Mouse (Mus musculus): ENCODE measurements around the gene Zfp385b. TPM values are rescaled to one million over a fixed set of nuclear protein-coding genes. Genes with fewer than 3 reads are reported as not detected.

Gene Zfp385b
- total RNA-seq, 2 experiments from 2014 or later = 7.0 to 7.6 TPM

GRCm38 (mm10) chr2:77703080-77703479 is 116.4 kb downstream of the Zfp385b start:
- no peak for DNase-seq

- DNase-seq = no peak
Observed at GRCm38 (mm10) chr2:77691174-77691573, 128.3 kb downstream of the Zfp385b start.

- DNase-seq = no peak
Observed at GRCm38 (mm10) chr2:77690316-77690715, 129.1 kb downstream of the Zfp385b start.

DNA sequence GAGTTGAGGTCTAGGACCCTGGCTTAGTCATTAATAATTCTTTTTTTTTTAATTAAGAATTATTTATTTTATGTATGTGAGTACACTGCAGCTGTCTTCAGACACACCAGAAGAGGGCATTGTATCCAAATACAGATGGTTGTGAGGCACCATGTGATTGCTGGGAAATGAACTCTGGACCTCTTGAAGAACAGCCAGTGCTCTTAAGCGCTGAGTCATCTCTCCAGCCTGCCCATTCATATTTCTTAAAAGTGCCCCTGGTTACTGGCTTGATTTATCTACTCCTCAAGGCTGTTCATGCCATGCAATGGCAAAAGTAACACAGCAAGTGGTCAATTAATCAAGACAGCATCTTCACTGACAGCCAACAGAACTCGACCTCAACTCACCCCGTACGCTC is 130.8 kb downstream of the Zfp385b start:
- DNase-seq = no peak

DNA sequence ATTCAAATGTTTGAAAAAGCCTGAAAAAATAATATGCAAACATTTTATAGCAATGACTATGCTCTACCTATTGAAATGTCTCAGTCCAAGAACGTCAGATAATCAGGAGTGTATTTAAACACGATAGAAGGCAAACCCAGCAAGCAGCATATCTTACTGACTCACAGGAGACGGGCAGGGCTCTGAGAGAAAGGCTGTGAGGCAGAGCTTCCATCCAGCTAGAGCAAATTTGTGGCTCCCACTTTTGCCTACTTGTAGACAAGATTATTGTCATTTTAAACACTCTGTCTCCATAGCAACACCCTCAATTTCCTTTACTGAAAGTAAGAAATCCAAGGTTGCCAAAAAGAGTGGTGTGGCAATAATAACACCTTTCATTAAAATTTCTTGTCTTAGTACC is 135.4 kb downstream of the Zfp385b start:
- DNase-seq = no peak

GRCm38 (mm10) chr2:77682205-77682604 is 137.2 kb downstream of the Zfp385b start:
- no peak for DNase-seq

DNA sequence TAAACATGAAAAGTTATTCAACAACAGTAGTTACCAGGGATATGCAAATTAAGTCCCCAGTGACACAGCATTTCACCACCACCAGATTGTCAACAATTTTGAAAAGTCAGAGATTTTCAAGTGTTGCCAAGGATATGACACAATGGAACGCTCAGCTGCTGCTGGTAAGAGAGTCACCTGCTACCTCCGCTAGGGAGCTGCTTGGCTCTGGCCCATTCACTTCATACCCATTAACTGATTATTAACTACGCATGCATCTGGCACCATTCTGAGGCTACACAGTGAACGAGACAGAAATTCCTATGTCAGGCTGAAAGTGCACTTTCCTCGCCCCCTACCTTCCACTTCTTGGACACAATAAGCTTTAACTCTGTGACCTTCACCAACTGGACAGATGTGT is 137.7 kb downstream of the Zfp385b start:
- DNase-seq = no peak

GRCm38 (mm10) chr2:77673770-77674169 is 145.7 kb downstream of the Zfp385b start:
- DNase-seq = no peak

- no peak for DNase-seq
Observed at GRCm38 (mm10) chr2:77672215-77672905, 147.1 kb downstream of the Zfp385b start.

- DNase-seq = no peak
Observed at GRCm38 (mm10) chr2:77662171-77662570, 157.3 kb downstream of the Zfp385b start.

GRCm38 (mm10) chr2:77653686-77654085 is 165.8 kb downstream of the Zfp385b start:
- DNase-seq = no peak

DNA sequence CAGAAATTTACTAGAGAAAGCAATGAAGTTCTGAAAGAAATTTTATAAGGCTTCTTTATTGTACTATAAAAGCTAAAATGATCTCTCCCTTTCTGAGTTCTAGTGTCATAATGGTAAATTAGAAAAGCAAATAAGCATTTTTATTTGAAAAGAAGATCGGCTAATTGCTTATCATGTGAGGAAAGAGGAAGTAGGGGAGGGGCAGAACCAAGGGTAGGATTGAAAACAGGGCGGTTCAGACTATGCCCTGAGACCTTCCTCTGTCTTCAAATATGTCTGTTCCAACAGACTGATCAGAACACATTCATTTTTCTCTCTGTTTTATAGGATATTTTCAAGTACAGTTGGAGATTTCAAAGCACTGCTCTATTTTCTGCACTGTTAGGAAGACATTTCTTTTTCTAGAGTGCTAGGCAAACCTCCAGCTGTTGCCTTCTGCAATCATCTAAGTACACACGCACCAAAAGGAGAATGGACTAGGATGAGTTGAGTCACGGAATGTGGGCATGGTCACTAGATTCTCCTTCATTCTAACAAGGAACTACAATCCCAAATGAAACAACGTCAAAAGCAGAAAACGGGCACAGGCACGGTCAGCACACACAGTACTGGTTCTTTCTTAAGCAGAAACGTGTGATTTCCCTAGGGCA is 177.8 kb downstream of the Zfp385b start:
- no peak for DNase-seq

- DNase-seq = no peak
Observed at GRCm38 (mm10) chr2:77639993-77640392, 179.4 kb downstream of the Zfp385b start.

- DNase-seq = no peak
Observed at GRCm38 (mm10) chr2:77631606-77632005, 187.8 kb downstream of the Zfp385b start.

GRCm38 (mm10) chr2:77627622-77628231 is 191.7 kb downstream of the Zfp385b start:
- no peak for DNase-seq

DNA sequence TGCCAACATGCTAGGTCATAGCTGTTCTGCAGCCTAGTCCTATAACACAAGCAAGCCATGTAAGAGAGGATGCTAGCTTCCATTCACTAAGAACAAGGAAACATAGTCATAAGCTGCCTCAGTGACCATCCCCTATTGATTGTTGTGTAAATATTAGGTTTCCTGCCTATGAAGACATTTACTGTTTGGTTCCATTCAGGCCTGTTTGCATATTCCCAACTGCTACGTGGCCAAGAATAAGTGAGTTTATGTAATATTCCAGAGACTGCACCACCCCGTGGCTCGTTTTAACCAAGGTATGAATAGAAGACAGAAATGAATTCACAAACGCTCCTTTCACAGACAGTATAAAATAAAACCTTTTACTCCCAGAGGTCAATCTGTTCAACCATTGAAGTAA is 200.8 kb downstream of the Zfp385b start:
- no peak for DNase-seq

GRCm38 (mm10) chr2:77610303-77610991 is 209.0 kb downstream of the Zfp385b start:
- no peak for DNase-seq

DNA sequence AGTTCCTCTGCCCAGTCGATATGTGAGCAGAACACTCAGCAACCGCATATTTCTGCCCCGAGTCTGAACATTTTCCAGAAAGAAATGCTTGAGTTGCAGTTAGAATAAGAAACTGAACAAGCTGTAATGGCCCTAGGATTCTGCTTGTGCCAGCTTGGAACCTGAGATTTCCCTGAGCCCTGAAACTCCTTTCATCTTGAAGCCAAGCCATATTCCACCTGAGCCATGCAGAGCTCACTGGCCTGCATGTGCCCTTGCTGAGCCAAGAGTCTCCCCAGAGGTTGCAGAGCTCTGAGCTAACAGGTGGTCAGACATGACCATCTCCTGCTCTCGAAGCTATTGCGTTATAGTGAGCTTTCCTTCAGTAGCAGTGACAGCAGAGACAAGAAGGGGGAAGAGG is 210.0 kb downstream of the Zfp385b start:
- no peak for DNase-seq

DNA sequence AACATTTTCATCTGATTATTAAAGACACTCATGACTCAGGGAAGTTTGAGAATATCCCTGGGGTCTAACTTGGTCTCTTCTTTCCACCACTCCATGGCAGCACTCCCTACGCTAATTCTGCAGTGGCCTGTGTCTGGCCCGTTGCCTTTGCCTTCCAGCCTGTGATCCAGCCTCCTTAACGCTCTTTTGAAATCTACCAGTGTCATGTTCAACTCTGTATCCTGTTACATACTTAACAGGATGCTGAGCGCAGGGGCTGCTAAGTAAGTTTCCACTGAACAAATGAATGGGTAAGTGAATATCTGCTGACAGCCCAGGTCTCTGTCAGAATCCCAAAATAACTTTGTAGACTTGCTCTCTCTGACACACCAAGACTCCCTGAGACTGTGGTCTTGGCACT is 210.8 kb downstream of the Zfp385b start:
- no peak for DNase-seq

- no peak for DNase-seq
Observed at GRCm38 (mm10) chr2:77593461-77593860, 226.0 kb downstream of the Zfp385b start.

- no peak for DNase-seq
Observed at GRCm38 (mm10) chr2:77592525-77592924, 226.9 kb downstream of the Zfp385b start.

DNA sequence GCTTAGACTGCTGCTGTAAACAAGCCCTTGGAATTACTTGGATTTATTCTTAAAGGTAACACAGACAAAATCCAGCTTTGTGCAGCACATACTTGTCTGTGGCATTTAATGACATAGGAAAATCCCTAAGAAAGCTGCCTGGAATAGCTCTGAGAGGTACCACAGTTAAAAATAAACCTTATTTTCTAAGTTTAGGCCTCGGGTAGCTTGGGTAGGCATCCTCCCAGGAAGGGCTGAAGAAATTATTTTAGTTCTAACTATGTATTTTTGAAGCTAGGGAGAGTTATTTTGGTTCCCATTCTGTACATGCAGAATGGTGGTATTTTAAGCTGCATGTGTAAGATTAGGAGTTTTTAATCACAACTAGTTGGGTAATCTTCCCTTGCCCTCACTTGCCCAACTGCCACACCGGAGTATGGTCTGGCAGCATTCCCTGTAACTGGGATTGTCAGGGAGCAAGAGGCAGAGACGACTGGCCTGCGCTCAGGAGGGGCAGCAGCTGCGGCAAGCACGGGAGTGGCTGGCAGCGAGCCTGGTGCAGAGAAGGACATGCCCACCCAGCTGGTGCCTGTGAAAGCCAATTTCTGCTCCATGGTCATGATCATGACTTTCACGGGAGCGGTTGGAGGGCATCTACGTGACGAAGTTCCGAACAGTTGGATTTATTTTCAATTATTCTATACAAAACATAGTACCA is 230.1 kb downstream of the Zfp385b start:
- peak; percentile 83 for DNase-seq

GRCm38 (mm10) chr2:77587387-77587786 is 232.1 kb downstream of the Zfp385b start:
- no peak for DNase-seq
